Mouse (Mus musculus) forebrain, postnatal 0 days (tissue): ENCODE results near the gene Synrg. TPM values are rescaled to one million over a fixed set of nuclear protein-coding genes. Genes with fewer than 3 reads are reported as not detected.

ENCODE experiments used
- ATAC-seq: fragments of 200-750 bp; cut with Nextera tagmentation; 2 replicates; pipeline ENCODE4 v1.8.0; 2017; ENCODE audit warnings: mild to moderate bottlenecking, moderate library complexity
- DNase-seq: peaks from one replicate; pipeline ENCODE4 v3.0.0-alpha.2; 2015
- H3K27ac ChIP-seq: fragments of 300-500 bp; sonication (generic); 2 replicates; pipeline ENCODE4 v1.5.1; 2014; ENCODE audit warnings: low read depth, mild to moderate bottlenecking, antibody characterized with exemption, low read length, moderate library complexity, mixed read lengths
- H3K27me3 ChIP-seq: fragments of 300-500 bp; sonication (generic); 2 replicates; pipeline ENCODE4 v1.6.1; 2014; ENCODE audit warnings: mild to moderate bottlenecking, low read length, mixed read lengths; ENCODE audit not compliant: insufficient read depth
- H3K36me3 ChIP-seq: fragments of 300-500 bp; sonication (generic); 2 replicates; pipeline ENCODE4 v1.6.1; 2014; ENCODE audit warnings: mild to moderate bottlenecking, moderate library complexity; ENCODE audit not compliant: insufficient read depth
- H3K4me1 ChIP-seq: fragments of 300-500 bp; sonication (generic); 2 replicates; pipeline ENCODE4 v1.6.1; 2014; ENCODE audit warnings: antibody characterized with exemption; ENCODE audit not compliant: insufficient read depth
- H3K4me2 ChIP-seq: fragments of 300-500 bp; sonication (generic); 2 replicates; pipeline ENCODE4 v1.6.1; 2014; ENCODE audit warnings: low read depth, mild to moderate bottlenecking, moderate library complexity
- H3K4me3 ChIP-seq: fragments of 300-500 bp; sonication (generic); 2 replicates; pipeline ENCODE4 v1.5.1; 2014; ENCODE audit warnings: low read depth, low read length, mixed read lengths
- H3K9ac ChIP-seq: fragments of 300-500 bp; sonication (generic); 2 replicates; pipeline ENCODE4 v1.6.1; 2014; ENCODE audit warnings: mild to moderate bottlenecking
- H3K9me3 ChIP-seq: fragments of 300-500 bp; sonication (generic); 2 replicates; pipeline ENCODE4 v1.6.1; 2016; ENCODE audit warnings: low read length
- CTCF ChIP-seq: sonication (generic); IDR thresholded peaks from 2 replicates; pipeline ENCODE4 v1.5.1; 2016; ENCODE audit warnings: antibody characterized with exemption, control low read depth, low read depth
- WGBS: fragments of 180-500 bp; shearing (Covaris S2); extraction: QIAGEN DNeasy Blood & Tissue Kit; methylation state at CpG from one replicate; pipeline ENCODE4 v1.1.7; 2014; 5-methylcytosine and 5-hydroxymethylcytosine counted together
- polyA plus RNA-seq: library from polyadenylated mRNA; unstranded; fragments of >200 nt; fragmentation: Nextera tagmentation; extraction: Ambion mirVana; gene quantifications from 2 replicates; pipeline ENCODE4 v1.2.1, GENCODE M21; 2015
- total RNA-seq: library from RNA; depleted of rRNA; stranded (reverse); fragments of >200 nt; gene quantifications from 2 replicates; pipeline ENCODE4 v1.2.3, GENCODE M21; 2014

Synrg gene
- total and polyA plus RNA-seq, 2 experiments from 2014 or later = 18.6 to 52.1 TPM

GRCm38 (mm10) chr11:83981338-83981737 is 17.1 kb downstream of the Synrg start:
- no peaks in the 10 kb centered on the region for H3K4me1 ChIP-seq
- WGBS = 46% methylated on average over 10 of the region's 10 CpGs
- no peak overlapping the region for H3K4me2 ChIP-seq
- no peak overlapping the region for H3K4me3 ChIP-seq
- DNase-seq (no peak), ATAC-seq (no peak; the same call in 1 of the 2 replicates)
- H3K9ac ChIP-seq = no peak overlapping the region
- no peak overlapping the region for H3K27ac ChIP-seq
- no peak for TF ChIP-seq CTCF
- H3K36me3 ChIP-seq = peaks cover 73% of the 10 kb centered on the region
- no peaks in the 10 kb centered on the region for H3K27me3 ChIP-seq
- H3K9me3 ChIP-seq = no peaks in the 10 kb centered on the region

DNA sequence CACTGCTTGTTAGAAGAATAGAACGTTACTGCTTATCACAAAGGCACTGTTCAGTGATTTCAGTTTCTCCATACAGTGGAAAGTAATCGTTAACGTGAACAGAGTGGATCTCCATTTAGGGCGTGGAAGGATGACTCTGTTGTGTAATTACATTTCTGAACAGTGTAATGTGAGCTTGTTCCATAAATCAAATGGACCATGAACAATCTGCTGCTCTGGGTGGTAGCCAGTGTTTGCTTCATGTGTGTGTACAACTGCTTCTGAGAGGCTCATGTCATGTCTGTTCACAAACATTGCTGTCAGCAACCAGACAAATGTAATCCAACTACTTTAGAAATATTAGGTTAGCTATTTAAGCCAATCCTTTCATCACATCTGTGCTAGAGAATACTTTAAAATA is 27.5 kb downstream of the Synrg start:
- 73% methylated on average over 4 of the region's 4 CpGs for WGBS
- Histone ChIP-seq H3K36me3 (peaks cover 84% of the 10 kb centered on the region), H3K27ac (no peak overlapping the region), H3K27me3 (no peaks in the 10 kb centered on the region), H3K4me2 (no peak overlapping the region), H3K9ac (no peak overlapping the region), H3K4me3 (no peak overlapping the region), H3K4me1 (no peaks in the 10 kb centered on the region), H3K9me3 (no peaks in the 10 kb centered on the region)
- no peak for ATAC-seq
- no peak for TF ChIP-seq CTCF
- DNase-seq = no peak

DNA sequence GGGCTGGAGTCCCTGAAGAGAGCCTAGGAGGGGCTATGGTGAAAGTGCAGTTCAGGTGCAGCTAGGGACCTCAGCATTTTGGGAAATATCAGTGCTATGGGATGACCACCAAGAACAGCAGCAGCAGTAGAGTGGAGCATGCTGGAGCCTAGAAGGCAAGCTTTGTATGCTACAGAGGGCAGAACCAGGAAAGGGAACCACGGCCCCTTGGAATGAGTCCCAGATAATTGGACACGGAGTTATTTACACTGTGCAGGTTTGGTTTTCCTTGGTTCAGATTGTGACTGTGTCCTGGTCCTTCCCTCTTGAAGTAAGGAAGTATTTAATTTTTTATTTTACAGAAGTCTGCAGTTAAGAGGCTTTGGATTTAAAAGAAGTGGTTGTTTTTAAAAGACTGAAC is 29.2 kb downstream of the Synrg start:
- H3K9ac ChIP-seq = no peak overlapping the region
- DNase-seq (no peak), ATAC-seq (no peak)
- H3K4me2 ChIP-seq = no peak overlapping the region
- H3K9me3 ChIP-seq = no peaks in the 10 kb centered on the region
- H3K36me3 ChIP-seq = peaks cover 83% of the 10 kb centered on the region
- H3K4me3 ChIP-seq = no peak overlapping the region
- 78% methylated on average over 2 of the region's 2 CpGs for WGBS
- H3K27ac ChIP-seq = no peak overlapping the region
- H3K27me3 ChIP-seq = no peaks in the 10 kb centered on the region
- H3K4me1 ChIP-seq = no peaks in the 10 kb centered on the region
- TF ChIP-seq CTCF = no peak

GRCm38 (mm10) chr11:83994481-83994880 is 30.3 kb downstream of the Synrg start:
- Histone ChIP-seq H3K27me3 (no peaks in the 10 kb centered on the region), H3K4me3 (no peak overlapping the region), H3K9me3 (no peaks in the 10 kb centered on the region), H3K4me2 (no peak overlapping the region), H3K4me1 (no peaks in the 10 kb centered on the region), H3K36me3 (peaks cover 85% of the 10 kb centered on the region), H3K27ac (no peak overlapping the region), H3K9ac (no peak overlapping the region)
- no peak for TF ChIP-seq CTCF
- WGBS = 90% methylated on average over 3 of the region's 3 CpGs
- DNase-seq = no peak
- ATAC-seq = no peak

- Histone ChIP-seq H3K9me3 (no peaks in the 10 kb centered on the region), H3K27ac (no peak overlapping the region), H3K4me2 (no peak overlapping the region), H3K4me3 (no peak overlapping the region), H3K9ac (no peak overlapping the region), H3K36me3 (peaks cover 85% of the 10 kb centered on the region), H3K4me1 (no peaks in the 10 kb centered on the region), H3K27me3 (no peaks in the 10 kb centered on the region)
- ATAC-seq (no peak), DNase-seq (no peak)
- WGBS = 83% methylated on average over 2 of the region's 2 CpGs
- TF ChIP-seq CTCF = no peak
Observed at GRCm38 (mm10) chr11:83995535-83995950, 31.3 kb downstream of the Synrg start.

- H3K36me3 ChIP-seq = peaks cover 85% of the 10 kb centered on the region
- DNase-seq = no peak
- no peak for ATAC-seq
Observed at GRCm38 (mm10) chr11:83997171-83997868, 33.1 kb downstream of the Synrg start.

DNA sequence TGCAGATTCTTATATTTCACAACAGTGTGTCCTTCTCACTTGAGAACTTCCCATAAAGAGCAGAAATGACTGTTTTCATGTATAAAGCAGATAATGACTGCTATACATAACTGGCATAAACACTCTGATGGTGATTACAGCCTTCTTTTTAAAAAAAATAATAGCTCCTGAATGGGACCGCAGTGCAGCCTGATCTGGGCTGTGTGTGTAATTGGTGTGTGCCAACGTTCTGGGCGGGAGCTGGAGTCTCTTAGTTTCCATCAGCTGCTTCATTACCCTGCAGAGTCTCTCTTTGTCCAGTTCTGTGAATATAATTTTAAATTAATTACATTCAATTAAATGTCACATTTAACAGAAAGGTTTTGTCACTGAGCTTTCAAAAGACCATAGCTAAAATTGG is 34.8 kb downstream of the Synrg start:
- Histone ChIP-seq H3K9ac (no peak overlapping the region), H3K9me3 (no peaks in the 10 kb centered on the region), H3K27ac (no peak overlapping the region), H3K4me1 (no peaks in the 10 kb centered on the region), H3K4me2 (no peak overlapping the region), H3K27me3 (no peaks in the 10 kb centered on the region), H3K36me3 (peaks cover 87% of the 10 kb centered on the region), H3K4me3 (no peak overlapping the region)
- 29% methylated on average over 3 of the region's 3 CpGs for WGBS
- DNase-seq (no peak), ATAC-seq (peak; percentile 29; the same call in 1 of the 2 replicates)
- no peak for TF ChIP-seq CTCF

More at GRCm38 (mm10) chr11:83997171-83997868, 33.1 kb downstream of the Synrg start:
- Histone ChIP-seq H3K9ac (no peak overlapping the region), H3K27me3 (no peaks in the 10 kb centered on the region), H3K27ac (no peak overlapping the region), H3K4me2 (no peak overlapping the region), H3K9me3 (no peaks in the 10 kb centered on the region), H3K4me1 (no peaks in the 10 kb centered on the region), H3K4me3 (no peak overlapping the region)
- WGBS = 92% methylated on average over 5 of the region's 5 CpGs
- TF ChIP-seq CTCF = no peak
